Mouse (Mus musculus): Measurements from ENCODE around the gene Ankra2. TPM values are rescaled to one million over a fixed set of nuclear protein-coding genes. Genes with fewer than 3 reads are reported as not detected.

Ankra2 gene
- polyA plus RNA-seq, 1 experiment from 2014 or later = 29.7 TPM

- Histone ChIP-seq H3K4me1 (ENCODE audit: control insufficient read depth, insufficient read depth, low read length) (no peaks in the 10 kb centered on the region), H3K9ac (replicated peaks; ENCODE audit: low read length) (no peak overlapping the region), H3K4me2 (ENCODE audit: low read depth, low read length) (no peak overlapping the region), H3K27me3 (ENCODE audit: control insufficient read depth, insufficient read depth, low read length) (no peaks in the 10 kb centered on the region), H3K36me3 (replicated peaks; ENCODE audit: control insufficient read depth, insufficient read depth, low read depth, low read length) (no peaks in the 10 kb centered on the region; the same call in 1 of the 2 replicates), H3K9me3 (replicated peaks; ENCODE audit: control insufficient read depth, low read length) (no peaks in the 10 kb centered on the region), H3K4me3 (ENCODE audit: low read depth, low read length) (no peak overlapping the region), H3K27ac (replicated peaks; ENCODE audit: low read depth, low read length) (no peak overlapping the region)
- ATAC-seq (replicated peaks; ENCODE audit: insufficient number of reproducible peaks, low FRiP score, low TSS enrichment, low read depth) (no peak), DNase-seq (ENCODE audit: low spot score) (no peak)
- WGBS = 88% methylated on average over 7 of the region's 7 CpGs
Observed at GRCm38 (mm10) chr13:98276253-98276652, 13.4 kb downstream of the Ankra2 start.

GRCm38 (mm10) chr13:98277501-98277900 lies 14.6 kb downstream of the Ankra2 start:
- no peak overlapping the region for H3K4me3 ChIP-seq (ENCODE audit: low read depth, low read length)
- H3K9ac ChIP-seq (replicated peaks; ENCODE audit: low read length) = no peak overlapping the region
- H3K36me3 ChIP-seq (replicated peaks; ENCODE audit: control insufficient read depth, insufficient read depth, low read depth, low read length) = no peaks in the 10 kb centered on the region
- H3K4me2 ChIP-seq (ENCODE audit: low read depth, low read length) = no peak overlapping the region
- H3K27ac ChIP-seq (replicated peaks; ENCODE audit: low read depth, low read length) = no peak overlapping the region
- 77% methylated on average over 2 of the region's 2 CpGs for WGBS
- H3K27me3 ChIP-seq (ENCODE audit: control insufficient read depth, insufficient read depth, low read length) = no peaks in the 10 kb centered on the region
- H3K4me1 ChIP-seq (ENCODE audit: control insufficient read depth, insufficient read depth, low read length) = no peaks in the 10 kb centered on the region
- no peak for DNase-seq (ENCODE audit: low spot score)
- H3K9me3 ChIP-seq (replicated peaks; ENCODE audit: control insufficient read depth, low read length) = no peaks in the 10 kb centered on the region
- ATAC-seq (replicated peaks; ENCODE audit: insufficient number of reproducible peaks, low FRiP score, low TSS enrichment, low read depth) = no peak

DNA sequence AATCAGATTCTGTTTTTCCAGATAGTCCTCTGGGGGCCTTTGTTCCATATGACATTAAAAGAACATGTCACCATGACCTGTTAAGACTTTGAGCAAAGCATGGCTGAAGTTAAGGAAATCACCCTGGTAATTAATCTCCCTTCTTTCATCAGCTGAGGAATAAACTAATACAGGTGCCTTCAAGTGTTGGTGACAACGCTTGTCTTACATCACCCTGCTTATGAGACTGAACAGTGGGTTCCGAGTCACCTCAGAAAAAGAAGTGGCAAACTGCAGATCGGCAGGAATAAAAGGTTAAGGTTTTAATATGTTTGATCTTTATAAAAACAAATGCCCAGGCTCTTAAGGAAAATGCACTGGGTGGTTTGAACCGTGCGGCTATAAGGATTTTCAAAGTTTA lies 16.8 kb downstream of the Ankra2 start, which contains the start of gene Gm21976:
Gene Gm21976, plus strand, starts transcription at position 202 of the 400 bp plus-strand sequence.
- H3K4me1 ChIP-seq (ENCODE audit: control insufficient read depth, insufficient read depth, low read length) = no peaks in the 10 kb centered on the region

DNA sequence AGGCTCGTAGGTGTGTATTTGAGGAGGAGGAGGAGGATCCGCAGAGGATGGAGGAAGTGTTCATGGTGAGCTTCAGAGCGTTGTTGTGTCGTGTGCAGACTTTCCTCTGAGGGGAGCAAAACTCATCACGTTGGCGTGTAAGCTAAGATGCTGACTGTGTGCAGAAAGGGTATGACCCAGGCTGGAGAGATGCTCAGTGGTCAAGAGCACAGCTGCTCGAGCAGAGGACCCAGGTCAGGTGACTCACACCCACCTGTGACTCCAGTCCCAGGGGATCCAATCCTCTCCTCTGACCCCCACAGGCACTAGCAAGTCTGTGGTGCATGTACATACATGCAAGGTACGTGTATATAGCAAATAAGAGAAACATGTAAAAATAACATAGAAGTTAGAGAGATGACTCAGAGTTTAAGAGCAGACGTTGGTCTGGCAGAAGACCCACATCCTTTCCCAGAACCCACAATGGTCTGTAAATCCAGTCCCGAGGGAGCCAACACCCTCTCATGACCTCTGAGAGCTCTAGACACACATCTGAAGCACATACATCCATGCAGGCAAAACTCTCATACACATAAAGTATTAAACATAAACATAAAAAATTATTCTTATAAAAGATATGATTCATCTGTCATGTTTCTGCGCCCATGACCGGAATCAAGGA lies 18.2 kb downstream of the Ankra2 start:
- Histone ChIP-seq H3K27ac (replicated peaks; ENCODE audit: low read depth, low read length) (no peak overlapping the region), H3K27me3 (ENCODE audit: control insufficient read depth, insufficient read depth, low read length) (no peaks in the 10 kb centered on the region), H3K9me3 (replicated peaks; ENCODE audit: control insufficient read depth, low read length) (no peaks in the 10 kb centered on the region), H3K4me2 (ENCODE audit: low read depth, low read length) (no peak overlapping the region), H3K4me3 (ENCODE audit: low read depth, low read length) (no peak overlapping the region), H3K9ac (replicated peaks; ENCODE audit: low read length) (no peak overlapping the region), H3K4me1 (ENCODE audit: control insufficient read depth, insufficient read depth, low read length) (no peaks in the 10 kb centered on the region), H3K36me3 (replicated peaks; ENCODE audit: control insufficient read depth, insufficient read depth, low read depth, low read length) (no peaks in the 10 kb centered on the region)
- WGBS = 81% methylated on average over 12 of the region's 12 CpGs
- no peak for ATAC-seq (replicated peaks; ENCODE audit: insufficient number of reproducible peaks, low FRiP score, low TSS enrichment, low read depth)
- no peak for DNase-seq (ENCODE audit: low spot score)

More for the DNA sequence above, 16.8 kb downstream of the Ankra2 start, which contains the start of gene Gm21976:
- no peak for ATAC-seq (replicated peaks; ENCODE audit: insufficient number of reproducible peaks, low FRiP score, low TSS enrichment, low read depth)
- DNase-seq (ENCODE audit: low spot score) = no peak
- Histone ChIP-seq H3K4me2 (ENCODE audit: low read depth, low read length) (no peak within 1 kb of the TSS), H3K27ac (replicated peaks; ENCODE audit: low read depth, low read length) (no peak within 1 kb of the TSS), H3K36me3 (replicated peaks; ENCODE audit: control insufficient read depth, insufficient read depth, low read depth, low read length) (no peaks in the 10 kb centered on the region), H3K4me3 (ENCODE audit: low read depth, low read length) (no peak within 1 kb of the TSS), H3K9ac (replicated peaks; ENCODE audit: low read length) (no peak within 1 kb of the TSS), H3K9me3 (replicated peaks; ENCODE audit: control insufficient read depth, low read length) (no peaks in the 10 kb centered on the region), H3K27me3 (ENCODE audit: control insufficient read depth, insufficient read depth, low read length) (no peaks in the 10 kb centered on the region)
- WGBS = 89% methylated on average over 5 of the region's 5 CpGs

GRCm38 (mm10) chr13:98290719-98291118 lies 27.8 kb downstream of the Ankra2 start:
- Histone ChIP-seq H3K4me2 (ENCODE audit: low read depth, low read length) (no peak overlapping the region), H3K9me3 (replicated peaks; ENCODE audit: control insufficient read depth, low read length) (no peaks in the 10 kb centered on the region), H3K27me3 (ENCODE audit: control insufficient read depth, insufficient read depth, low read length) (no peaks in the 10 kb centered on the region), H3K4me3 (ENCODE audit: low read depth, low read length) (no peak overlapping the region), H3K9ac (replicated peaks; ENCODE audit: low read length) (no peak overlapping the region), H3K4me1 (ENCODE audit: control insufficient read depth, insufficient read depth, low read length) (no peaks in the 10 kb centered on the region), H3K27ac (replicated peaks; ENCODE audit: low read depth, low read length) (no peak overlapping the region), H3K36me3 (replicated peaks; ENCODE audit: control insufficient read depth, insufficient read depth, low read depth, low read length) (no peaks in the 10 kb centered on the region)
- DNase-seq (ENCODE audit: low spot score) (no peak), ATAC-seq (replicated peaks; ENCODE audit: insufficient number of reproducible peaks, low FRiP score, low TSS enrichment, low read depth) (no peak)
- WGBS = 50% methylated on average over 2 of the region's 2 CpGs

DNA sequence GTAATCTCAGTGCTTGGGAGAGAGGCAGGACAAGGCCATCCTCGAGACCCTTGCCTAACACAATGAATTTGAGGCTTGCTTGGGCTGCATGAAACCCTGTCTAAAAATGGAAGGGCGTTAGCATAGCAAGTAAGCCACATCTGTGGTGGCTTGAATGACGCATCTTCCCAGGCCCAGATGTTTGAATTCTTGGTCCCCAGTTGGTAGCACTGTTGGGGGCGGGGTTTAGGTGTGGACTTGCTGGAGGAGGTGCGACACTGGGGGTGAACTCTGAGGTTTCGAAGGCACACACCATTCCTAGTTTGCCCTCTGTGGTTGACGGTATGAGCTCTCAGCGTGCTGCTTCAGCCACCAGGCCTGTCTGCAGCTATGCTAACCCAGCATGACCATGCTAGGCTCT lies 28.8 kb downstream of the Ankra2 start:
- Histone ChIP-seq H3K9ac (replicated peaks; ENCODE audit: low read length) (no peak overlapping the region), H3K4me2 (ENCODE audit: low read depth, low read length) (no peak overlapping the region), H3K9me3 (replicated peaks; ENCODE audit: control insufficient read depth, low read length) (no peaks in the 10 kb centered on the region), H3K27ac (replicated peaks; ENCODE audit: low read depth, low read length) (no peak overlapping the region), H3K27me3 (ENCODE audit: control insufficient read depth, insufficient read depth, low read length) (no peaks in the 10 kb centered on the region), H3K4me1 (ENCODE audit: control insufficient read depth, insufficient read depth, low read length) (no peaks in the 10 kb centered on the region), H3K4me3 (ENCODE audit: low read depth, low read length) (no peak overlapping the region), H3K36me3 (replicated peaks; ENCODE audit: control insufficient read depth, insufficient read depth, low read depth, low read length) (no peaks in the 10 kb centered on the region)
- no peak for DNase-seq (ENCODE audit: low spot score)
- WGBS = 75% methylated on average over 8 of the region's 8 CpGs
- no peak for ATAC-seq (replicated peaks; ENCODE audit: insufficient number of reproducible peaks, low FRiP score, low TSS enrichment, low read depth)

DNA sequence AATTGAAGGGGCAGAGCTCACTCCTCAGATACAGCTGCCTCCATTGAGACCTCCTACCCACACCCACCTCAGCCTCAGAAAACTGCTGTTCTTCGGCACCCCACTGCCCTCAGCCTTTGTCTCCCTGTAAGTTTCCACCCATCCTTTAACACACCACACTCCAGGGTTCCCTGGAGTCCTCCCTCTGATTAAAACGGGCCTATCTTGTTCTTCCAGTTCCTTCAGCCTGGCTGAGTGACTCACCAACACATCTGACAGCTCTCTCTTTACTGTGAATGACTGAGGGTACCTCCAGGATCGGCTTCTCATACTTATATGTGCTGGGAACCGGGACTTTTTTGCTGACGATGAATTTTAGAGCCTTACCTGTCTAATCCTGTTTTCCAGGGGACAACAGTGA lies 33.2 kb downstream of the Ankra2 start:
- H3K4me1 ChIP-seq (ENCODE audit: control insufficient read depth, insufficient read depth, low read length) = no peaks in the 10 kb centered on the region
- H3K4me3 ChIP-seq (ENCODE audit: low read depth, low read length) = no peak overlapping the region
- no peaks in the 10 kb centered on the region for H3K27me3 ChIP-seq (ENCODE audit: control insufficient read depth, insufficient read depth, low read length)
- DNase-seq (ENCODE audit: low spot score) = peak; percentile 32
- H3K9me3 ChIP-seq (replicated peaks; ENCODE audit: control insufficient read depth, low read length) = no peaks in the 10 kb centered on the region
- no peak overlapping the region for H3K27ac ChIP-seq (replicated peaks; ENCODE audit: low read depth, low read length)
- WGBS = 55% methylated on average over 5 of the region's 5 CpGs
- no peaks in the 10 kb centered on the region for H3K36me3 ChIP-seq (replicated peaks; ENCODE audit: control insufficient read depth, insufficient read depth, low read depth, low read length)
- H3K4me2 ChIP-seq (ENCODE audit: low read depth, low read length) = no peak overlapping the region
- no peak for ATAC-seq (replicated peaks; ENCODE audit: insufficient number of reproducible peaks, low FRiP score, low TSS enrichment, low read depth)
- no peak overlapping the region for H3K9ac ChIP-seq (replicated peaks; ENCODE audit: low read length)

GRCm38 (mm10) chr13:98297883-98298482 lies 35.1 kb downstream of the Ankra2 start:
- Histone ChIP-seq H3K4me2 (ENCODE audit: low read depth, low read length) (no peak overlapping the region), H3K4me1 (ENCODE audit: control insufficient read depth, insufficient read depth, low read length) (no peaks in the 10 kb centered on the region), H3K27ac (replicated peaks; ENCODE audit: low read depth, low read length) (no peak overlapping the region), H3K36me3 (replicated peaks; ENCODE audit: control insufficient read depth, insufficient read depth, low read depth, low read length) (no peaks in the 10 kb centered on the region), H3K4me3 (ENCODE audit: low read depth, low read length) (no peak overlapping the region), H3K9ac (replicated peaks; ENCODE audit: low read length) (no peak overlapping the region), H3K27me3 (ENCODE audit: control insufficient read depth, insufficient read depth, low read length) (no peaks in the 10 kb centered on the region), H3K9me3 (replicated peaks; ENCODE audit: control insufficient read depth, low read length) (no peaks in the 10 kb centered on the region)
- 89% methylated on average over 6 of the region's 6 CpGs for WGBS
- DNase-seq (ENCODE audit: low spot score) (no peak), ATAC-seq (replicated peaks; ENCODE audit: insufficient number of reproducible peaks, low FRiP score, low TSS enrichment, low read depth) (no peak)

All from embryonic facial prominence, embryonic 11.5 days (tissue).